Mouse (Mus musculus): ENCODE measurements at regions not wholly inside any gene's neighbourhood (a gene's known extent, or its start where the extent isn't known, plus 50 kb on each side); places are given as distances from the start of the nearest gene placed in this dataset.

GRCm38 (mm10) chr2:116177155-116177554, 111.5 kb upstream of the Meis2 start:
- Histone ChIP-seq H3K4me2 (replicated peaks) (no peak overlapping the region), H3K27ac (replicated peaks) (no peak overlapping the region), H3K4me3 (no peak overlapping the region), H3K4me1 (no peaks in the 10 kb centered on the region), H3K27me3 (no peaks in the 10 kb centered on the region), H3K9ac (replicated peaks) (no peak overlapping the region), H3K36me3 (no peaks in the 10 kb centered on the region), H3K9me3 (no peaks in the 10 kb centered on the region)
- 87% methylated on average over 3 of the region's 3 CpGs for WGBS
- 0 out of 2 replicates have a peak, but pooled peaks have one; percentile 23 for ATAC-seq (ENCODE audit: low FRiP score, low read depth)

- H3K36me3 ChIP-seq, result no peaks in the 10 kb centered on the region
- no peaks in the 10 kb centered on the region for H3K4me1 ChIP-seq
- ATAC-seq (ENCODE audit: low FRiP score, low read depth), result peak; percentile 54; the same call in 1 of the 2 replicates
- no peaks in the 10 kb centered on the region for H3K9me3 ChIP-seq
- H3K27me3 ChIP-seq, result no peaks in the 10 kb centered on the region
- no peak overlapping the region for H3K9ac ChIP-seq (replicated peaks)
- H3K27ac ChIP-seq (replicated peaks), result no peak overlapping the region
- 89% methylated on average over 16 of the region's 16 CpGs for WGBS
- H3K4me3 ChIP-seq, result no peak overlapping the region
- H3K4me2 ChIP-seq (replicated peaks), result no peak overlapping the region
These were observed 100.5 kb upstream of the Meis2 start for GRCm38 (mm10) chr2:116165871-116166770.
